Mouse (Mus musculus) E14TG2a.4 (cell line): ENCODE results near the gene Mipol1.

Source experiments
- CTCF ChIP-seq: conservative IDR thresholded peaks from 2 replicates; pipeline ENCODE4 v1.5.1; 2014; ENCODE audit warnings: low read length
- NANOG ChIP-seq: IDR thresholded peaks from 2 replicates; pipeline ENCODE4 v1.6.1; 2014; ENCODE audit warnings: borderline replicate concordance, low read length, mixed read lengths

DNA sequence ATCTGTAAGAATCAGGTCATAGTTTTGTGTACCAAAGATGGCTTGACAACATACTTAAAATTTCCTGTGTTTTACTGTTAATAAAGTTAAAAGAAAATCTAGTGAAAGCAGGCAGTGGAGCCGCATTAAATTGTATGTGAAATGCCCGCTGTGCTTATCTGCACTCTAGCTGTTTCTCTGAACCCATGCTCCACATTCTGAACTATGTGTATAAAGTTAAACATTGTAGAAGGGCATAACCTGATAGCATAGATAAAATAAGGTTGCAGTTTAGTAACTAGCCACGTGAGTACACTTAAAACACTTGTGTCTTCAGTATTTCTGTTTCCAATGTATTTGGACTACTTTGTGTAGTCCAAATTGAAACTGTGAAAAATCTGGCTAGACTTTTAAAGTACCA lies 183.6 kb downstream of the Mipol1 start:
- TF ChIP-seq CTCF (no peak), NANOG (no peak)
